Mouse (Mus musculus): ENCODE results near the gene Heatr5a. TPM values are rescaled to one million over a fixed set of nuclear protein-coding genes. Genes with fewer than 3 reads are reported as not detected.

Gene Heatr5a
- polyA plus RNA-seq (2012; rRNA removed): 5.8 and 6.8 TPM in 2 replicates

GRCm38 (mm10) chr12:51971070-51971664 is at the start of gene Heatr5a:
TSS of gene Heatr5a (minus strand) at chr12:51971321.
- peak; percentile 44 to 88 for DNase-seq (ENCODE audit: extremely low spot score in 1 of 2, low spot score in 1 of 2)

GRCm38 (mm10) chr12:52014494-52015029 is 43.4 kb upstream of the Heatr5a start:
- no peak for DNase-seq (ENCODE audit: extremely low spot score in 1 of 2, low spot score in 1 of 2)

GRCm38 (mm10) chr12:52014044-52014443 is 42.9 kb upstream of the Heatr5a start:
- DNase-seq (ENCODE audit: extremely low spot score in 1 of 2, low spot score in 1 of 2): no peak

- no peak for DNase-seq (ENCODE audit: extremely low spot score in 1 of 2, low spot score in 1 of 2)
Measured at GRCm38 (mm10) chr12:52013274-52013673, 42.2 kb upstream of the Heatr5a start.

- no peak for DNase-seq (ENCODE audit: extremely low spot score in 1 of 2, low spot score in 1 of 2)
Measured at GRCm38 (mm10) chr12:52012159-52012558, 41.0 kb upstream of the Heatr5a start.

GRCm38 (mm10) chr12:52010630-52010961 is 39.5 kb upstream of the Heatr5a start:
- DNase-seq (ENCODE audit: extremely low spot score in 1 of 2, low spot score in 1 of 2): peak in 1 of 2 experiments; percentile 74

- no peak for DNase-seq (ENCODE audit: extremely low spot score in 1 of 2, low spot score in 1 of 2)
Measured at GRCm38 (mm10) chr12:52009928-52010629, 39.0 kb upstream of the Heatr5a start.

- DNase-seq (ENCODE audit: extremely low spot score in 1 of 2, low spot score in 1 of 2): no peak
Measured at GRCm38 (mm10) chr12:52006633-52006994, 35.5 kb upstream of the Heatr5a start.

GRCm38 (mm10) chr12:52005877-52006632 is 34.9 kb upstream of the Heatr5a start, which contains the start of gene Dtd2:
TSS of gene Dtd2 (minus strand) at chr12:52006501.
- DNase-seq (ENCODE audit: extremely low spot score in 1 of 2, low spot score in 1 of 2): peak; percentile 79 to 92

- DNase-seq (ENCODE audit: extremely low spot score in 1 of 2, low spot score in 1 of 2): no peak
Measured at GRCm38 (mm10) chr12:52002746-52003145, 31.6 kb upstream of the Heatr5a start.

GRCm38 (mm10) chr12:52001544-52001943 is 30.4 kb upstream of the Heatr5a start:
- peak; percentile 58 to 93 for DNase-seq (ENCODE audit: extremely low spot score in 1 of 2, low spot score in 1 of 2)

- DNase-seq (ENCODE audit: extremely low spot score in 1 of 2, low spot score in 1 of 2): no peak
Measured at GRCm38 (mm10) chr12:51998366-51998932, 27.3 kb upstream of the Heatr5a start.

- no peak for DNase-seq (ENCODE audit: extremely low spot score in 1 of 2, low spot score in 1 of 2)
Measured at GRCm38 (mm10) chr12:51995738-51996536, 24.8 kb upstream of the Heatr5a start.

GRCm38 (mm10) chr12:51990629-51991028 is 19.5 kb upstream of the Heatr5a start:
- DNase-seq (ENCODE audit: extremely low spot score in 1 of 2, low spot score in 1 of 2): no peak

GRCm38 (mm10) chr12:51988536-51988935 is 17.4 kb upstream of the Heatr5a start:
- no peak for DNase-seq (ENCODE audit: extremely low spot score in 1 of 2, low spot score in 1 of 2)

GRCm38 (mm10) chr12:51985826-51986225 is 14.7 kb upstream of the Heatr5a start:
- DNase-seq (ENCODE audit: extremely low spot score in 1 of 2, low spot score in 1 of 2): no peak

GRCm38 (mm10) chr12:51985163-51985748 is 14.1 kb upstream of the Heatr5a start:
- DNase-seq (ENCODE audit: extremely low spot score in 1 of 2, low spot score in 1 of 2): no peak

GRCm38 (mm10) chr12:51983625-51984024 is 12.5 kb upstream of the Heatr5a start:
- no peak for DNase-seq (ENCODE audit: extremely low spot score in 1 of 2, low spot score in 1 of 2)

- no peak for DNase-seq (ENCODE audit: extremely low spot score in 1 of 2, low spot score in 1 of 2)
Measured at GRCm38 (mm10) chr12:51976531-51976930, 5.4 kb upstream of the Heatr5a start.

- DNase-seq (ENCODE audit: extremely low spot score in 1 of 2, low spot score in 1 of 2): no peak
Measured at GRCm38 (mm10) chr12:51974381-51974780, 3.3 kb upstream of the Heatr5a start.
